Mouse (Mus musculus) heart, embryonic 13.5 days (tissue): ENCODE measurements around the gene Ascc1. TPM values are rescaled to one million over a fixed set of nuclear protein-coding genes. Genes with fewer than 3 reads are reported as not detected.

ENCODE experiments used
- ATAC-seq: fragments of 200-750 bp; cut with Nextera tagmentation; 2 replicates; pipeline ENCODE4 v1.8.0; 2017; ENCODE audit warnings: moderate TSS enrichment; ENCODE audit not compliant: insufficient number of reproducible peaks, low FRiP score, low TSS enrichment; ENCODE audit errors: extremely low read depth
- H3K27ac ChIP-seq: fragments of 300-500 bp; sonication (generic); replicated peaks from 2 replicates; pipeline ENCODE4 v1.5.1; 2015; ENCODE audit warnings: moderate library complexity, mild to moderate bottlenecking, inconsistent platforms
- H3K27me3 ChIP-seq: fragments of 300-500 bp; sonication (generic); replicated peaks from 2 replicates; pipeline ENCODE4 v1.6.1; 2015; ENCODE audit warnings: mild to moderate bottlenecking, inconsistent platforms
- H3K36me3 ChIP-seq: fragments of 300-500 bp; sonication (generic); 2 replicates; pipeline ENCODE4 v1.6.1; 2015; ENCODE audit warnings: mild to moderate bottlenecking, inconsistent platforms
- H3K4me1 ChIP-seq: fragments of 300-500 bp; sonication (generic); 2 replicates; pipeline ENCODE4 v1.6.1; 2015; ENCODE audit warnings: inconsistent platforms
- H3K4me2 ChIP-seq: fragments of 300-500 bp; sonication (generic); 2 replicates; pipeline ENCODE4 v1.6.1; 2015; ENCODE audit warnings: inconsistent platforms, mild to moderate bottlenecking, moderate library complexity
- H3K4me3 ChIP-seq: fragments of 300-500 bp; sonication (generic); 2 replicates; pipeline ENCODE4 v1.5.1; 2015; ENCODE audit warnings: moderate library complexity, mild to moderate bottlenecking, inconsistent platforms
- H3K9ac ChIP-seq: fragments of 300-500 bp; sonication (generic); 2 replicates; pipeline ENCODE4 v1.6.1; 2015; ENCODE audit warnings: inconsistent platforms, mild to moderate bottlenecking, moderate library complexity
- H3K9me3 ChIP-seq: fragments of 300-500 bp; sonication (generic); 2 replicates; pipeline ENCODE4 v1.6.1; 2016; ENCODE audit warnings: inconsistent platforms
- WGBS: fragments of 180-500 bp; shearing (Covaris S2); methylation state at CpG from one replicate; pipeline ENCODE4 v1.1.7; 2015; ENCODE audit warnings: mixed read lengths; 5-methylcytosine and 5-hydroxymethylcytosine counted together
- polyA plus RNA-seq: library from polyadenylated mRNA; unstranded; fragments of >200 nt; fragmentation: Nextera tagmentation; extraction: Ambion mirVana; gene quantifications from 2 replicates; pipeline ENCODE4 v1.2.1, GENCODE M21; 2015

The Ascc1 gene
- polyA plus RNA-seq, 1 experiment from 2014 or later: 33.8 TPM

- H3K9me3 ChIP-seq: peaks cover 5% of the 10 kb centered on the region; the same call in 1 of the 2 replicates
- H3K4me1 ChIP-seq: no peaks in the 10 kb centered on the region
- no peaks in the 10 kb centered on the region for H3K27me3 ChIP-seq
- ATAC-seq: no peak
- 68% methylated on average over 5 of the region's 5 CpGs for WGBS
- no peak overlapping the region for H3K4me2 ChIP-seq
- no peak overlapping the region for H3K27ac ChIP-seq
- peaks cover 37% of the 10 kb centered on the region for H3K36me3 ChIP-seq
- H3K4me3 ChIP-seq: no peak overlapping the region
- no peak overlapping the region for H3K9ac ChIP-seq
Measured at GRCm38 (mm10) chr10:60046696-60047095, 44.1 kb downstream of the Ascc1 start.

GRCm38 (mm10) chr10:60050581-60050980 is 48.0 kb downstream of the Ascc1 start:
- no peaks in the 10 kb centered on the region for H3K27me3 ChIP-seq
- no peak overlapping the region for H3K9ac ChIP-seq
- H3K4me3 ChIP-seq: no peak overlapping the region
- no peak for ATAC-seq
- H3K36me3 ChIP-seq: peaks cover 34% of the 10 kb centered on the region
- H3K4me2 ChIP-seq: no peak overlapping the region
- H3K9me3 ChIP-seq: peaks cover 5% of the 10 kb centered on the region; the same call in 1 of the 2 replicates
- no peak overlapping the region for H3K27ac ChIP-seq
- WGBS: 85% methylated on average over 10 of the region's 10 CpGs
- no peaks in the 10 kb centered on the region for H3K4me1 ChIP-seq

- H3K36me3 ChIP-seq: peaks cover 46% of the 10 kb centered on the region
- H3K27ac ChIP-seq: no peak overlapping the region
- no peak overlapping the region for H3K4me3 ChIP-seq
- H3K27me3 ChIP-seq: no peaks in the 10 kb centered on the region
- no peak for ATAC-seq
- H3K9ac ChIP-seq: no peak overlapping the region
- WGBS: 61% methylated on average over 4 of the region's 4 CpGs
- no peaks in the 10 kb centered on the region for H3K4me1 ChIP-seq
- H3K4me2 ChIP-seq: no peak overlapping the region
- peaks cover 18% of the 10 kb centered on the region for H3K9me3 ChIP-seq
Measured at GRCm38 (mm10) chr10:60053073-60053472, 50.5 kb downstream of the Ascc1 start.

- WGBS: 74% methylated on average over 5 of the region's 5 CpGs
- no peak overlapping the region for H3K4me2 ChIP-seq
- H3K27ac ChIP-seq: no peak overlapping the region
- 0 out of 2 replicates have a peak, but pooled peaks cover 3% of the 10 kb centered on the region for H3K27me3 ChIP-seq
- peaks cover 21% of the 10 kb centered on the region for H3K36me3 ChIP-seq
- no peak for ATAC-seq
- peaks cover 12% of the 10 kb centered on the region for H3K4me1 ChIP-seq
- H3K4me3 ChIP-seq: no peak overlapping the region
- H3K9me3 ChIP-seq: peaks cover 11% of the 10 kb centered on the region
- no peak overlapping the region for H3K9ac ChIP-seq
Measured at GRCm38 (mm10) chr10:60062173-60062572, 59.6 kb downstream of the Ascc1 start.

GRCm38 (mm10) chr10:60062931-60063330 is 60.3 kb downstream of the Ascc1 start:
- no peak overlapping the region for H3K4me2 ChIP-seq
- WGBS: 45% methylated on average over 5 of the region's 5 CpGs
- 0 out of 2 replicates have a peak overlapping the region, but pooled peaks have one; percentile 30 for H3K9ac ChIP-seq
- peaks cover 16% of the 10 kb centered on the region for H3K36me3 ChIP-seq
- H3K27ac ChIP-seq: no peak overlapping the region
- no peak overlapping the region for H3K4me3 ChIP-seq
- peaks cover 12% of the 10 kb centered on the region for H3K4me1 ChIP-seq
- H3K27me3 ChIP-seq: 0 out of 2 replicates have a peak, but pooled peaks cover 3% of the 10 kb centered on the region
- 0 out of 2 replicates have a peak, but pooled peaks cover 3% of the 10 kb centered on the region for H3K9me3 ChIP-seq
- no peak for ATAC-seq

- Histone ChIP-seq H3K36me3 (peaks cover 13% of the 10 kb centered on the region), H3K4me3 (no peak overlapping the region), H3K4me2 (no peak overlapping the region), H3K9me3 (no peaks in the 10 kb centered on the region), H3K27ac (no peak overlapping the region), H3K27me3 (peaks cover 11% of the 10 kb centered on the region; the same call in 1 of the 2 replicates), H3K9ac (no peak overlapping the region), H3K4me1 (peaks cover 12% of the 10 kb centered on the region)
- ATAC-seq: no peak
- 66% methylated on average over 3 of the region's 3 CpGs for whole genome bisulfite sequencing
Measured at GRCm38 (mm10) chr10:60066524-60066923, 63.9 kb downstream of the Ascc1 start.

- whole genome bisulfite sequencing: 76% methylated on average over 1 of the region's 1 CpGs
- H3K9ac ChIP-seq: no peak overlapping the region
- ATAC-seq: no peak
- no peaks in the 10 kb centered on the region for H3K9me3 ChIP-seq
- H3K4me3 ChIP-seq: no peak overlapping the region
- H3K36me3 ChIP-seq: no peaks in the 10 kb centered on the region
- H3K4me2 ChIP-seq: no peak overlapping the region
- no peak overlapping the region for H3K27ac ChIP-seq
- H3K27me3 ChIP-seq: peaks cover 37% of the 10 kb centered on the region
- peaks cover 32% of the 10 kb centered on the region for H3K4me1 ChIP-seq
Measured at GRCm38 (mm10) chr10:60075159-60075558, 72.6 kb downstream of the Ascc1 start.

- ATAC-seq: no peak
- Histone ChIP-seq H3K9ac (no peak overlapping the region), H3K27me3 (peaks cover 41% of the 10 kb centered on the region), H3K36me3 (no peaks in the 10 kb centered on the region), H3K27ac (no peak overlapping the region), H3K4me1 (peaks cover 53% of the 10 kb centered on the region), H3K9me3 (no peaks in the 10 kb centered on the region), H3K4me3 (no peak overlapping the region), H3K4me2 (no peak overlapping the region)
- WGBS: 94% methylated on average over 7 of the region's 7 CpGs
Measured at GRCm38 (mm10) chr10:60077226-60077625, 74.6 kb downstream of the Ascc1 start.

GRCm38 (mm10) chr10:60077736-60078560 is 75.3 kb downstream of the Ascc1 start:
- peaks cover 48% of the 10 kb centered on the region for H3K27me3 ChIP-seq
- H3K4me3 ChIP-seq: peak overlapping the region; percentile 10; the same call in 1 of the 2 replicates
- WGBS: 41% methylated on average over 18 of the region's 18 CpGs
- peaks cover 60% of the 10 kb centered on the region for H3K4me1 ChIP-seq
- ATAC-seq: no peak
- H3K36me3 ChIP-seq: no peaks in the 10 kb centered on the region
- no peaks in the 10 kb centered on the region for H3K9me3 ChIP-seq
- H3K27ac ChIP-seq: peak overlapping the region; percentile 80
- H3K9ac ChIP-seq: no peak overlapping the region
- peak overlapping the region; percentile 57 for H3K4me2 ChIP-seq

- Histone ChIP-seq H3K4me3 (peak overlapping the region; percentile 10; the same call in 1 of the 2 replicates), H3K27ac (peak overlapping the region; percentile 80), H3K27me3 (peaks cover 49% of the 10 kb centered on the region), H3K36me3 (no peaks in the 10 kb centered on the region), H3K9ac (no peak overlapping the region), H3K9me3 (no peaks in the 10 kb centered on the region), H3K4me2 (peak overlapping the region; percentile 57), H3K4me1 (peaks cover 61% of the 10 kb centered on the region)
- 16% methylated on average over 5 of the region's 5 CpGs for WGBS
- peak; percentile 49; the same call in 1 of the 2 replicates for ATAC-seq
Measured at GRCm38 (mm10) chr10:60078561-60078917, 75.9 kb downstream of the Ascc1 start.

GRCm38 (mm10) chr10:60080171-60080570 is 77.6 kb downstream of the Ascc1 start:
- Histone ChIP-seq H3K36me3 (no peaks in the 10 kb centered on the region), H3K27ac (peak overlapping the region; percentile 80), H3K4me2 (peak overlapping the region; percentile 33), H3K27me3 (peaks cover 51% of the 10 kb centered on the region), H3K9ac (no peak overlapping the region), H3K9me3 (no peaks in the 10 kb centered on the region), H3K4me3 (no peak overlapping the region), H3K4me1 (peaks cover 61% of the 10 kb centered on the region)
- no peak for ATAC-seq
- 47% methylated on average over 3 of the region's 3 CpGs for WGBS
